Mouse (Mus musculus) midbrain, embryonic 10.5 days (tissue): ENCODE results near the gene 1700061G19Rik. TPM values are rescaled to one million over a fixed set of nuclear protein-coding genes. Genes with fewer than 3 reads are reported as not detected.

Source experiments
- DNase-seq: peaks from one replicate; pipeline ENCODE4 v3.0.0-alpha.2; 2017; ENCODE audit warnings: low spot score
- H3K27ac ChIP-seq: fragments of 300-500 bp; sonication (generic); replicated peaks from 2 replicates; pipeline ENCODE4 v1.5.1; 2016; ENCODE audit warnings: mild to moderate bottlenecking
- H3K27me3 ChIP-seq: fragments of 300-500 bp; sonication (generic); 2 replicates; pipeline ENCODE4 v1.6.1; 2016; ENCODE audit warnings: low read depth, mild to moderate bottlenecking; ENCODE audit not compliant: poor library complexity, severe bottlenecking
- H3K36me3 ChIP-seq: fragments of 300-500 bp; sonication (generic); 2 replicates; pipeline ENCODE4 v1.6.1; 2016; ENCODE audit warnings: mild to moderate bottlenecking, moderate library complexity
- H3K4me1 ChIP-seq: fragments of 300-500 bp; sonication (generic); 2 replicates; pipeline ENCODE4 v1.6.1; 2016
- H3K4me3 ChIP-seq: fragments of 300-500 bp; sonication (generic); 2 replicates; pipeline ENCODE4 v1.5.1; 2016; ENCODE audit warnings: mild to moderate bottlenecking, moderate library complexity
- H3K9me3 ChIP-seq: fragments of 300-500 bp; sonication (generic); replicated peaks from 2 replicates; pipeline ENCODE4 v1.6.1; 2016; ENCODE audit warnings: mild to moderate bottlenecking
- WGBS: fragments of 180-500 bp; shearing (Covaris S2); methylation state at CpG from one replicate; pipeline ENCODE4 v1.1.7; 2016; 5-methylcytosine and 5-hydroxymethylcytosine counted together
- polyA plus RNA-seq: library from polyadenylated mRNA; unstranded; fragments of >200 nt; fragmentation: Nextera tagmentation; extraction: Ambion mirVana; gene quantifications from 2 replicates; pipeline ENCODE4 v1.2.1, GENCODE M21; 2016

1700061G19Rik gene
- polyA plus RNA-seq, 1 experiment from 2014 or later, result 0.48 TPM

- no peaks in the 10 kb centered on the region for H3K27me3 ChIP-seq
- 86% methylated on average over 3 of the region's 3 CpGs for WGBS
- no peak overlapping the region for H3K27ac ChIP-seq
- no peak overlapping the region for H3K4me3 ChIP-seq
- H3K36me3 ChIP-seq, result no peaks in the 10 kb centered on the region
- no peaks in the 10 kb centered on the region for H3K4me1 ChIP-seq
- no peak for DNase-seq
- H3K9me3 ChIP-seq, result no peaks in the 10 kb centered on the region
Measured at GRCm38 (mm10) chr17:56876465-56876864, 1.2 kb downstream of the 1700061G19Rik start.

- 76% methylated on average over 8 of the region's 8 CpGs for WGBS
- Histone ChIP-seq H3K27ac (no peak overlapping the region), H3K4me1 (no peaks in the 10 kb centered on the region), H3K27me3 (no peaks in the 10 kb centered on the region), H3K4me3 (no peak overlapping the region), H3K36me3 (no peaks in the 10 kb centered on the region), H3K9me3 (no peaks in the 10 kb centered on the region)
- no peak for DNase-seq
Measured at GRCm38 (mm10) chr17:56876981-56877380, 1.7 kb downstream of the 1700061G19Rik start.

GRCm38 (mm10) chr17:56877426-56877825, 2.1 kb downstream of the 1700061G19Rik start:
- H3K9me3 ChIP-seq, result no peaks in the 10 kb centered on the region
- H3K4me1 ChIP-seq, result no peaks in the 10 kb centered on the region
- WGBS, result 93% methylated on average over 19 of the region's 19 CpGs
- no peak overlapping the region for H3K4me3 ChIP-seq
- no peaks in the 10 kb centered on the region for H3K27me3 ChIP-seq
- H3K27ac ChIP-seq, result no peak overlapping the region
- DNase-seq, result no peak
- H3K36me3 ChIP-seq, result no peaks in the 10 kb centered on the region

- no peaks in the 10 kb centered on the region for H3K4me1 ChIP-seq
- 52% methylated on average over 17 of the region's 17 CpGs for WGBS
- H3K36me3 ChIP-seq, result peaks cover 9% of the 10 kb centered on the region
Measured at GRCm38 (mm10) chr17:56883612-56884011, 8.3 kb downstream of the 1700061G19Rik start.

GRCm38 (mm10) chr17:56884331-56884730, 9.1 kb downstream of the 1700061G19Rik start:
- Histone ChIP-seq H3K27me3 (no peaks in the 10 kb centered on the region), H3K4me3 (no peak overlapping the region), H3K36me3 (peaks cover 16% of the 10 kb centered on the region), H3K4me1 (no peaks in the 10 kb centered on the region), H3K27ac (no peak overlapping the region), H3K9me3 (peaks cover 11% of the 10 kb centered on the region; the same call in 1 of the 2 replicates)
- 89% methylated on average over 5 of the region's 5 CpGs for WGBS
- DNase-seq, result no peak

More at GRCm38 (mm10) chr17:56883612-56884011, 8.3 kb downstream of the 1700061G19Rik start:
- no peak for DNase-seq
- peaks cover 11% of the 10 kb centered on the region; the same call in 1 of the 2 replicates for H3K9me3 ChIP-seq
- H3K27ac ChIP-seq, result no peak overlapping the region
- no peaks in the 10 kb centered on the region for H3K27me3 ChIP-seq
- no peak overlapping the region for H3K4me3 ChIP-seq

- Histone ChIP-seq H3K9me3 (peaks cover 11% of the 10 kb centered on the region; the same call in 1 of the 2 replicates), H3K4me3 (no peak overlapping the region), H3K27me3 (no peaks in the 10 kb centered on the region), H3K36me3 (peaks cover 21% of the 10 kb centered on the region), H3K4me1 (no peaks in the 10 kb centered on the region), H3K27ac (no peak overlapping the region)
- WGBS, result 92% methylated on average over 17 of the region's 17 CpGs
- no peak for DNase-seq
Measured at GRCm38 (mm10) chr17:56884809-56885208, 9.5 kb downstream of the 1700061G19Rik start.

- WGBS, result 95% methylated on average over 2 of the region's 3 CpGs
- Histone ChIP-seq H3K36me3 (peaks cover 53% of the 10 kb centered on the region), H3K4me3 (no peak overlapping the region), H3K27ac (no peak overlapping the region), H3K9me3 (peaks cover 11% of the 10 kb centered on the region; the same call in 1 of the 2 replicates), H3K27me3 (no peaks in the 10 kb centered on the region), H3K4me1 (no peaks in the 10 kb centered on the region)
- DNase-seq, result no peak
Measured at GRCm38 (mm10) chr17:56888050-56888449, 12.8 kb downstream of the 1700061G19Rik start.

- Histone ChIP-seq H3K4me1 (no peaks in the 10 kb centered on the region), H3K4me3 (no peak overlapping the region), H3K36me3 (peaks cover 73% of the 10 kb centered on the region), H3K9me3 (0 out of 2 replicates have a peak, but pooled peaks cover 5% of the 10 kb centered on the region), H3K27ac (no peak overlapping the region), H3K27me3 (no peaks in the 10 kb centered on the region)
- 95% methylated on average over 2 of the region's 2 CpGs for WGBS
- DNase-seq, result no peak
Measured at GRCm38 (mm10) chr17:56890018-56890417, 14.7 kb downstream of the 1700061G19Rik start.

- Histone ChIP-seq H3K4me3 (no peak overlapping the region), H3K9me3 (no peaks in the 10 kb centered on the region), H3K4me1 (peaks cover 12% of the 10 kb centered on the region; the same call in 1 of the 2 replicates), H3K27ac (no peak overlapping the region), H3K27me3 (no peaks in the 10 kb centered on the region), H3K36me3 (peaks cover 100% of the 10 kb centered on the region)
- WGBS, result 92% methylated on average over 9 of the region's 9 CpGs
- DNase-seq, result no peak
Measured at GRCm38 (mm10) chr17:56895368-56895918, 20.2 kb downstream of the 1700061G19Rik start.

GRCm38 (mm10) chr17:56896513-56897129, 21.3 kb downstream of the 1700061G19Rik start:
- Histone ChIP-seq H3K4me3 (no peak overlapping the region), H3K36me3 (peaks cover 100% of the 10 kb centered on the region), H3K27me3 (no peaks in the 10 kb centered on the region), H3K9me3 (no peaks in the 10 kb centered on the region), H3K27ac (0 out of 2 replicates have a peak overlapping the region, but pooled peaks have one; percentile 28), H3K4me1 (peaks cover 12% of the 10 kb centered on the region; the same call in 1 of the 2 replicates)
- DNase-seq, result no peak
- 90% methylated on average over 6 of the region's 6 CpGs for WGBS

- no peak overlapping the region for H3K27ac ChIP-seq
- H3K36me3 ChIP-seq, result peaks cover 100% of the 10 kb centered on the region
- WGBS, result 82% methylated on average over 7 of the region's 7 CpGs
Measured at GRCm38 (mm10) chr17:56897630-56898195, 22.4 kb downstream of the 1700061G19Rik start.

GRCm38 (mm10) chr17:56902698-56903097, 27.4 kb downstream of the 1700061G19Rik start:
- Histone ChIP-seq H3K27me3 (no peaks in the 10 kb centered on the region), H3K4me3 (no peak overlapping the region), H3K27ac (peak overlapping the region; percentile 2; the same call in 1 of the 2 replicates), H3K9me3 (no peaks in the 10 kb centered on the region), H3K4me1 (peaks cover 4% of the 10 kb centered on the region; the same call in 1 of the 2 replicates), H3K36me3 (peaks cover 100% of the 10 kb centered on the region)
- 83% methylated on average over 5 of the region's 5 CpGs for WGBS
- no peak for DNase-seq

More at GRCm38 (mm10) chr17:56897630-56898195, 22.4 kb downstream of the 1700061G19Rik start:
- peaks cover 12% of the 10 kb centered on the region; the same call in 1 of the 2 replicates for H3K4me1 ChIP-seq
- H3K27me3 ChIP-seq, result no peaks in the 10 kb centered on the region
- DNase-seq, result peak; percentile 69
- no peaks in the 10 kb centered on the region for H3K9me3 ChIP-seq
- H3K4me3 ChIP-seq, result no peak overlapping the region

- Histone ChIP-seq H3K27me3 (no peaks in the 10 kb centered on the region), H3K9me3 (no peaks in the 10 kb centered on the region), H3K4me1 (peaks cover 8% of the 10 kb centered on the region; the same call in 1 of the 2 replicates), H3K4me3 (no peak overlapping the region), H3K27ac (no peak overlapping the region), H3K36me3 (peaks cover 100% of the 10 kb centered on the region)
- 91% methylated on average over 3 of the region's 3 CpGs for WGBS
- no peak for DNase-seq
Measured at GRCm38 (mm10) chr17:56906166-56906565, 30.9 kb downstream of the 1700061G19Rik start.
